Mouse (Mus musculus): ENCODE data around the gene Mc3r. TPM values are rescaled to one million over a fixed set of nuclear protein-coding genes. Genes with fewer than 3 reads are reported as not detected.

Mc3r gene
- total and polyA plus RNA-seq, 3 experiments, result 0.04 TPM; not detected in 2

GRCm38 (mm10) chr2:172298542-172298941 lies 50.2 kb downstream of the Mc3r start:
- no peak for DNase-seq

- no peak for DNase-seq
Observed at GRCm38 (mm10) chr2:172299126-172299921, 51.0 kb downstream of the Mc3r start.

Other genes with a start within 250 kb of the Mc3r start
- gene Cbln4, start 205.0 kb upstream of the Mc3r start, total RNA-seq (2021), result not detected
- gene Cbln4, start 205.0 kb upstream of the Mc3r start, polyA plus RNA-seq (2012; rRNA removed), result not detected in 2 replicates
- 10 to 100 TPM; 28.2 to 32.2 TPM for gene Fam210b, start 97.1 kb downstream of the Mc3r start, total RNA-seq (2021)
- 47.1 and 48.5 TPM in 2 replicates for gene Fam210b, start 97.1 kb downstream of the Mc3r start, polyA plus RNA-seq (2012; rRNA removed)
- gene Aurka, start 122.0 kb downstream of the Mc3r start, total RNA-seq (2021), result 1 to 10 TPM; 1.8 to 2.7 TPM
- 1.3 and 2.0 TPM in 2 replicates for gene Aurka, start 122.0 kb downstream of the Mc3r start, polyA plus RNA-seq (2012; rRNA removed)
- gene Cstf1, start 122.2 kb downstream of the Mc3r start, total RNA-seq (2021), result 10 to 100 TPM; 30.1 to 33.4 TPM
- 30.7 and 31.5 TPM in 2 replicates for gene Cstf1, start 122.2 kb downstream of the Mc3r start, polyA plus RNA-seq (2012; rRNA removed)
- under 1 TPM in 1 of 2 experiments, not detected in 1; 0.28 TPM for gene Cass4, start 145.3 kb downstream of the Mc3r start, total RNA-seq (2021)
- gene Cass4, start 145.3 kb downstream of the Mc3r start, polyA plus RNA-seq (2012; rRNA removed), result 0.17 and 0.22 TPM in 2 replicates
- 10 to 100 TPM; 73.1 to 84.2 TPM for gene Rtf2, start 192.1 kb downstream of the Mc3r start, total RNA-seq (2021)
- 27.1 and 31.9 TPM in 2 replicates for gene Rtf2, start 192.1 kb downstream of the Mc3r start, polyA plus RNA-seq (2012; rRNA removed)
- not detected for gene Gcnt7, start 210.1 kb downstream of the Mc3r start, total RNA-seq (2021)
- gene Gcnt7, start 210.1 kb downstream of the Mc3r start, polyA plus RNA-seq (2012; rRNA removed), result not detected in 2 replicates
- gene Fam209, start 224.0 kb downstream of the Mc3r start, total RNA-seq (2021), result not detected
- gene Fam209, start 224.0 kb downstream of the Mc3r start, polyA plus RNA-seq (2012; rRNA removed), result 0.17 and 0.31 TPM in 2 replicates